Mouse (Mus musculus): Measurements from ENCODE around the gene Gm5475.

The Gm5475 gene

GRCm38 (mm10) chr15:100448572-100448971 is 26.6 kb downstream of the Gm5475 start:
- DNase-seq (ENCODE audit: low spot score in 2 of 2), result no peak

- no peak for DNase-seq (ENCODE audit: low spot score in 2 of 2)
Observed at GRCm38 (mm10) chr15:100449495-100449894, 27.5 kb downstream of the Gm5475 start.

GRCm38 (mm10) chr15:100451245-100451644 is 29.3 kb downstream of the Gm5475 start:
- DNase-seq (ENCODE audit: low spot score in 2 of 2), result no peak

- no peak for DNase-seq (ENCODE audit: low spot score in 2 of 2)
Observed at GRCm38 (mm10) chr15:100452486-100452885, 30.5 kb downstream of the Gm5475 start.

GRCm38 (mm10) chr15:100456356-100456991 is 34.5 kb downstream of the Gm5475 start:
- DNase-seq (ENCODE audit: low spot score in 2 of 2), result no peak

- peak in 1 of 2 experiments; percentile 64 for DNase-seq (ENCODE audit: low spot score in 2 of 2)
Observed at GRCm38 (mm10) chr15:100457340-100457739, 35.4 kb downstream of the Gm5475 start.

- DNase-seq (ENCODE audit: low spot score in 2 of 2), result no peak
Observed at GRCm38 (mm10) chr15:100458055-100458454, 36.1 kb downstream of the Gm5475 start.

GRCm38 (mm10) chr15:100460942-100461341 is 39.0 kb downstream of the Gm5475 start:
- no peak for DNase-seq (ENCODE audit: low spot score in 2 of 2)

GRCm38 (mm10) chr15:100461646-100462045 is 39.7 kb downstream of the Gm5475 start:
- DNase-seq (ENCODE audit: low spot score in 2 of 2), result no peak

GRCm38 (mm10) chr15:100462086-100462485 is 40.1 kb downstream of the Gm5475 start:
- no peak for DNase-seq (ENCODE audit: low spot score in 2 of 2)

GRCm38 (mm10) chr15:100463712-100464111 is 41.8 kb downstream of the Gm5475 start:
- DNase-seq (ENCODE audit: low spot score in 2 of 2), result peak in 1 of 2 experiments; percentile 86

- no peak for DNase-seq (ENCODE audit: low spot score in 2 of 2)
Observed at GRCm38 (mm10) chr15:100465432-100465831, 43.5 kb downstream of the Gm5475 start.

GRCm38 (mm10) chr15:100467738-100468137 is 45.8 kb downstream of the Gm5475 start:
- no peak for DNase-seq (ENCODE audit: low spot score in 2 of 2)

- peak; percentile 76 to 84 for DNase-seq (ENCODE audit: low spot score in 2 of 2)
Observed at GRCm38 (mm10) chr15:100468295-100469188, 46.6 kb downstream of the Gm5475 start, which contains the start of gene Letmd1. Letmd1 (plus strand) TSS chr15:100469023.

- DNase-seq (ENCODE audit: low spot score in 2 of 2), result no peak
Observed at GRCm38 (mm10) chr15:100469189-100469545, 47.2 kb downstream of the Gm5475 start.

- no peak for DNase-seq (ENCODE audit: low spot score in 2 of 2)
Observed at GRCm38 (mm10) chr15:100470037-100470436, 48.1 kb downstream of the Gm5475 start.

- DNase-seq (ENCODE audit: low spot score in 2 of 2), result no peak
Observed at GRCm38 (mm10) chr15:100473926-100474503, 52.1 kb downstream of the Gm5475 start.

Measured in left cerebral cortex, adult 9 months (tissue).